Mouse (Mus musculus) adrenal gland, adult 8-10 months (tissue): ENCODE data around the gene H2al1i. TPM values are rescaled to one million over a fixed set of nuclear protein-coding genes. Genes with fewer than 3 reads are reported as not detected.
"Not testable (repeated sequence)": the region's sequence is repeated elsewhere in the genome, so short reads cannot be mapped to it uniquely, and the experiment has no call there.

Experiments
- DNase-seq: peaks from one replicate; pipeline ENCODE4 v3.0.0; 2022
- total RNA-seq, 4 experiments: library from RNA; stranded (reverse); gene quantifications; 2 replicates each; pipeline ENCODE4 v1.2.4; 2022

The H2al1i gene
- not detected for total RNA-seq

DNA sequence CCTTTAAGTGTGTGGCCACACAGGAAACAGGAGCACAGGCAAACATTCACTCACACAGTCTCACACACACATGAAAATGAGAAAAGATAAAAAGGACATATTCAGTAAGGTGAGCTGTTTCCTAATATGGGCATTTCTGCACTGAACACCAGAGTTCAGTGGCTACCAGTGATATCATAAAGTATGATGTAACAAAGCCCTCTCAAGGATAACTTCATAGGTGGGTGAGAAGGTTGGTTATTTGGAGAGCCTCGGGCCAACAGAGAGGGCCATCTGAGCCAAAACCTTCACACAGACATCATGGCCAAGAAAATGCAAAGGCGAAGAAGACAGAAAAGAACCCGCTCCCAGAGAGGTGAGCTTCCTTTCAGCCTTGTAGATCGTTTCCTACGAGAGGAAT lies at the start of gene H2al1i:
TSS of gene H2al1i (plus strand) at position 301 of the 400 bp plus-strand sequence.
- not testable (repeated sequence) for DNase-seq

DNA sequence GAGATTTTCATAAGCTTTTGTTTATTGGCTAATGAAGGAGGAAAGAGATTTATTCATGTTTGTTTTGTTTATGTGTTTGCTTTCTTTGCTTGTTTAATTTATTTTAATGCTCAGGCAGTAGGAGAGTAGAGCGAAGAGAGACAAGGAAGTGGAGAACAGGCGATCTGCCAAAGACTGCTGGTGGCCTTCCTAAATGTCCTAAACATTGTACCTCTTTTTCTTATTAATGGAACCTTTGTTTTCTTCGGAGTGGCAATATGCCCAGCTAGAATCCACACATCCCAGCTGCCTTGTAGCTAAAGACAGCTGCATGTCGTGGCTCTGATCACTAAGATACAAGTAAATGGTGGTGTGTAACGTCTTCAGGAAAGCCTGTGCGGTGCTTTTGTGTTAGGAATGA lies 47.4 kb upstream of the H2al1i start:
- no peak for DNase-seq

DNA sequence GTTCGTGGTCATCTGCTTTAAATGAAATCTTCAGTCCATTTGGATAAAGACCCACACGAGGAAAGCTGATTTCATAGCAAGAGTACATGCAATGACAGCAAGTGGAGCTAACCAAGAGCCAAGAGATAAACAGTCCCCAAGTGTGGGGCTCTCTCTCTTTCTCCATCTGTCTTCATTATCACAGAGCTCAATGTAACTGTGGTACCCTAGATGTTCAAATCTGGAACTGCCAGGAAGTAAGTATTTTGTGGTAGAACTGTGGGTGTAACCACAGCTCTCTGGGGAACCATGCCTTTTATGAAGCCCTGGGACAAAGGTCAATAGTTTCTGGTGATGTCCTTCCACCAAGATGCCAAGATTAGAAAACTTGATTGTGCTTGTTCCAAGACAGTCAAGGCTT lies 43.7 kb upstream of the H2al1i start:
- DNase-seq, result no peak

DNA sequence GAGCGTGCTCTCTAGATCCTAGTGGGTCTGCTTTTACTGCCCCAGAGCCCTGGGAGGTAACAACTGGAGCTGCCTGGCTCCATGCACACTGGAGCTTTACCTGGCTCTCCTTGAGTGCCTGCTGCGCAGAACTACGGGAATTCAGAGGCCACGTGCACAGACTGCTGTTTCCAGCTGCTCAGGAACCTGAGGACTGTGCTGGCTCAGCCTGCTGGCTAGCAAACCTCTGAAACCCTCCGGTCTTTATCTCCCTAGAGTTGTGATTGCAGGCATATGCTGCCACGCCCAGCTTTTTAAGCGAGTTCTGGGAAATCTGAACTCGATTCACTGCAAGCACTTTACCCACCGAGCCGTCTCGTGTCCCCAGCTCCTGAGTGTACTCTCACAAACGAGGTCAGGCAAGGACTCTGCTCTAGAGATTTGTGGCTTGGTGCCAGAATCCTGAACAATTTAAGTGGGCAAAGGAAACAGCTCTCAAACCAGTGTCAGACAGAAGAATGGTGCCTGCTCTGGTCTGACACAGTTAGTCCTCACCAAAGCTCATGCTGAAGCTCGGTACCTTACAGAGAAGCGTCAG lies 36.1 kb upstream of the H2al1i start:
- no peak for DNase-seq

DNA sequence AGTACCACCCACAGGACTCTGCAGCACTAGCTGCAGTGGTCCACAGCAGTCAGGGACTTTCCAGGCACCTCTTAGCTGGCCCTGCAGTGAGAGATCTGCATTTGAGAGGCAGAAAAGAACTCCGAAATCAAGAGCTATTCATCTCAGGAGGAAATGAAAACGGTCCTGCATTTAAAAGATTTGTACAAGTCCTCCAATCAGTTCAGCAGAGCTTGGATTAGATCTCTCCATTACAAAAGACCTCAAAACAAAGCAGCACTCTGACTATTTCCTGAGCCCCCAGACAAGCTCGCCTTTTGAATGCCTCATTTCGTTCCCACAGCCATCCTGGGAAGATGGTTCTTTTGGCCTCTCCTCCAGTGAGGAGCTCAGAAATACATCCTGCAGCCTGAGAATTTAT lies 35.2 kb upstream of the H2al1i start:
- no peak for DNase-seq

DNA sequence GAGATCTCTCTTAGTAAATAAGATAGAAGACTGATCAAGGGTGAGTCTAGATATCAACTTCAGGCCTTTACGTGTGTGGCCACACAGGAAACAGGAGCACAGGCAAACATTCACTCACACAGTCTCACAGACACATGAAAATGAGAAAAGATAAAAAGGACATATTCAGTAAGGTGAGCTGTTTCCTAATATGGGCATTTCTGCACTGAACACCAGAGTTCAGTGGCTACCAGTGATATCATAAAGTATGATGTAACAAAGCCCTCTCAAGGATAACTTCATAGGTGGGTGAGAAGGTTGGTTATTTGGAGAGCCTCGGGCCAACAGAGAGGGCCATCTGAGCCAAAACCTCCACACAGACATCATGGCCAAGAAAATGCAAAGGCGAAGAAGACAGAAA lies 25.5 kb upstream of the H2al1i start, which contains the start of gene H2al1a:
TSS of gene H2al1a (plus strand) at position 301 of the 400 bp plus-strand sequence.
- not testable (repeated sequence) for DNase-seq

DNA sequence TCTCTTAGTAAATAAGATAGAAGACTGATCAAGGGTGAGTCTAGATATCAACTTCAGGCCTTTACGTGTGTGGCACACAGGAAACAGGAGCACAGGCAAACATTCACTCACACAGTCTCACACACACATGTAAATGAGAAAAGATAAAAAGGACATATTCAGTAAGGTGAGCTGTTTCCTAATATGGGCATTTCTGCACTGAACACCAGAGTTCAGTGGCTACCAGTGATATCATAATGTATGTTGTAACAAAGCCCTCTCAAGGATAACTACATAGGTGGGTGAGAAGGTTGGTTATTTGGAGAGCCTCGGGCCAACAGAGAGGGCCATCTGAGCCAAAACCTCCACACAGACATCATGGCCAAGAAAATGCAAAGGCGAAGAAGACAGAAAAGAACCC lies 22.3 kb upstream of the H2al1i start, which contains the start of gene H2al1b:
TSS of gene H2al1b (plus strand) at position 301 of the 400 bp plus-strand sequence.
- DNase-seq, result not testable (repeated sequence)

DNA sequence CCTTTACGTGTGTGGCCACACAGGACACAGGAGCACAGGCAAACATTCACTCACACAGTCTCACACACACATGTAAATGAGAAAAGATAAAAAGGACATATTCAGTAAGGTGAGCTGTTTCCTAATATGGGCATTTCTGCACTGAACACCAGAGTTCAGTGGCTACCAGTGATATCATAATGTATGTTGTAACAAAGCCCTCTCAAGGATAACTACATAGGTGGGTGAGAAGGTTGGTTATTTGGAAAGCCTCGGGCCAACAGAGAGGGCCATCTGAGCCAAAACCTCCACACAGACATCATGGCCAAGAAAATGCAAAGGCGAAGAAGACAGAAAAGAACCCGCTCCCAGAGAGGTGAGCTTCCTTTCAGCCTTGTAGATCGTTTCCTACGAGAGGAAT lies 19.1 kb upstream of the H2al1i start, which contains the start of gene H2al1c:
TSS of gene H2al1c (plus strand) at position 301 of the 400 bp plus-strand sequence.
- not testable (repeated sequence) for DNase-seq

DNA sequence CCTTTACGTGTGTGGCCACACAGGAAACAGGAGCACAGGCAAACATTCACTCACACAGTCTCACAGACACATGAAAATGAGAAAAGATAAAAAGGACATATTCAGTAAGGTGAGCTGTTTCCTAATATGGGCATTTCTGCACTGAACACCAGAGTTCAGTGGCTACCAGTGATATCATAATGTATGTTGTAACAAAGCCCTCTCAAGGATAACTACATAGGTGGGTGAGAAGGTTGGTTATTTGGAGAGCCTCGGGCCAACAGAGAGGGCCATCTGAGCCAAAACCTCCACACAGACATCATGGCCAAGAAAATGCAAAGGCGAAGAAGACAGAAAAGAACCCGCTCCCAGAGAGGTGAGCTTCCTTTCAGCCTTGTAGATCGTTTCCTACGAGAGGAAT lies 15.9 kb upstream of the H2al1i start, which contains the start of gene H2al1d:
TSS of gene H2al1d (plus strand) at position 301 of the 400 bp plus-strand sequence.
- not testable (repeated sequence) for DNase-seq

DNA sequence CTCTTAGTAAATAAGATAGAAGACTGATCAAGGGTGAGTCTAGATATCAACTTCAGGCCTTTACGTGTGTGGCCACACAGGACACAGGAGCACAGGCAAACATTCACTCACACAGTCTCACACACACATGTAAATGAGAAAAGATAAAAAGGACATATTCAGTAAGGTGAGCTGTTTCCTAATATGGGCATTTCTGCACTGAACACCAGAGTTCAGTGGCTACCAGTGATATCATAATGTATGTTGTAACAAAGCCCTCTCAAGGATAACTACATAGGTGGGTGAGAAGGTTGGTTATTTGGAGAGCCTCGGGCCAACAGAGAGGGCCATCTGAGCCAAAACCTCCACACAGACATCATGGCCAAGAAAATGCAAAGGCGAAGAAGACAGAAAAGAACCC lies 12.8 kb upstream of the H2al1i start, which contains the start of gene H2al1e:
TSS of gene H2al1e (plus strand) at position 301 of the 400 bp plus-strand sequence.
- DNase-seq, result not testable (repeated sequence)

DNA sequence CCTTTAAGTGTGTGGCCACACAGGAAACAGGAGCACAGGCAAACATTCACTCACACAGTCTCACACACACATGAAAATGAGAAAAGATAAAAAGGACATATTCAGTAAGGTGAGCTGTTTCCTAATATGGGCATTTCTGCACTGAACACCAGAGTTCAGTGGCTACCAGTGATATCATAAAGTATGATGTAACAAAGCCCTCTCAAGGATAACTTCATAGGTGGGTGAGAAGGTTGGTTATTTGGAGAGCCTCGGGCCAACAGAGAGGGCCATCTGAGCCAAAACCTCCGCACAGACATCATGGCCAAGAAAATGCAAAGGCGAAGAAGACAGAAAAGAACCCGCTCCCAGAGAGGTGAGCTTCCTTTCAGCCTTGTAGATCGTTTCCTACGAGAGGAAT lies 9.6 kb upstream of the H2al1i start, which contains the start of gene H2al1f:
TSS of gene H2al1f (plus strand) at position 301 of the 400 bp plus-strand sequence.
- DNase-seq, result not testable (repeated sequence)

DNA sequence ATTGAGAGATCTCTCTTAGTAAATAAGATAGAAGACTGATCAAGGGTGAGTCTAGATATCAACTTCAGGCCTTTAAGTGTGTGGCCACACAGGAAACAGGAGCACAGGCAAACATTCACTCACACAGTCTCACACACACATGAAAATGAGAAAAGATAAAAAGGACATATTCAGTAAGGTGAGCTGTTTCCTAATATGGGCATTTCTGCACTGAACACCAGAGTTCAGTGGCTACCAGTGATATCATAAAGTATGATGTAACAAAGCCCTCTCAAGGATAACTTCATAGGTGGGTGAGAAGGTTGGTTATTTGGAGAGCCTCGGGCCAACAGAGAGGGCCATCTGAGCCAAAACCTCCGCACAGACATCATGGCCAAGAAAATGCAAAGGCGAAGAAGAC lies 6.5 kb upstream of the H2al1i start, which contains the start of gene H2al1g:
TSS of gene H2al1g (plus strand) at position 301 of the 400 bp plus-strand sequence.
- not testable (repeated sequence) for DNase-seq

DNA sequence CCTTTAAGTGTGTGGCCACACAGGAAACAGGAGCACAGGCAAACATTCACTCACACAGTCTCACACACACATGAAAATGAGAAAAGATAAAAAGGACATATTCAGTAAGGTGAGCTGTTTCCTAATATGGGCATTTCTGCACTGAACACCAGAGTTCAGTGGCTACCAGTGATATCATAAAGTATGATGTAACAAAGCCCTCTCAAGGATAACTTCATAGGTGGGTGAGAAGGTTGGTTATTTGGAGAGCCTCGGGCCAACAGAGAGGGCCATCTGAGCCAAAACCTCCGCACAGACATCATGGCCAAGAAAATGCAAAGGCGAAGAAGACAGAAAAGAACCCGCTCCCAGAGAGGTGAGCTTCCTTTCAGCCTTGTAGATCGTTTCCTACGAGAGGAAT lies 3.3 kb upstream of the H2al1i start, which contains the start of gene H2al1h:
TSS of gene H2al1h (plus strand) at position 301 of the 400 bp plus-strand sequence.
- not testable (repeated sequence) for DNase-seq

DNA sequence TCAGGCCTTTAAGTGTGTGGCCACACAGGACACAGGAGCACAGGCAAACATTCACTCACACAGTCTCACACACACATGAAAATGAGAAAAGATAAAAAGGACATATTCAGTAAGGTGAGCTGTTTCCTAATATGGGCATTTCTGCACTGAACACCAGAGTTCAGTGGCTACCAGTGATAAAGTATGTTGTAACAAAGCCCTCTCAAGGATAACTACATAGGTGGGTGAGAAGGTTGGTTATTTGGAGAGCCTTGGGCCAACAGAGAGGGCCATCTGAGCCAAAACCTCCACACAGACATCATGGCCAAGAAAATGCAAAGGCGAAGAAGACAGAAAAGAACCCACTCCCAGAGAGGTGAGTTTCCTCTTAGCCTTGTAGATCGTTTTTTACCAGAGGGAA lies 3.1 kb downstream of the H2al1i start, which contains the start of gene H2al1j:
TSS of gene H2al1j (plus strand) at position 301 of the 400 bp plus-strand sequence.
- DNase-seq, result not testable (repeated sequence)

DNA sequence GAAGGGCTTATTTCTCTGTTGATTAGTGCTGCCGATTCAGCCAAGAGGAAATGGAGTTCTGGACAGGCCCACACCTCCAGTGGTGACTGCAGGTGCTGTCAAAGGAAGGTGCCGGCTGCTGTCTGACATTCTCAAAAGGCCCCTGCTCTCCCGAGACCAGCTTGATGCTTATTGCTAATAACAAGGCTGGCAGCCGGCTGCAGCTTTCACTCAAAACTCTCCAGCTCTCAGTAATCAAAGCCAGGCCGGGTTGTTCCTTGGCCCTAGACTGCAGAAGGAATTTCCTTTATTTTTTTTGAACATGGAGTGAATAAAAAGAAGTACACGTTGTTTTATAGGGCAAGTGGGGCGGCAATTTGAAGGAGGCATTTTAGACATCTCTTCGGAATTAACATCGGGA lies 21.3 kb downstream of the H2al1i start:
- DNase-seq, result no peak

DNA sequence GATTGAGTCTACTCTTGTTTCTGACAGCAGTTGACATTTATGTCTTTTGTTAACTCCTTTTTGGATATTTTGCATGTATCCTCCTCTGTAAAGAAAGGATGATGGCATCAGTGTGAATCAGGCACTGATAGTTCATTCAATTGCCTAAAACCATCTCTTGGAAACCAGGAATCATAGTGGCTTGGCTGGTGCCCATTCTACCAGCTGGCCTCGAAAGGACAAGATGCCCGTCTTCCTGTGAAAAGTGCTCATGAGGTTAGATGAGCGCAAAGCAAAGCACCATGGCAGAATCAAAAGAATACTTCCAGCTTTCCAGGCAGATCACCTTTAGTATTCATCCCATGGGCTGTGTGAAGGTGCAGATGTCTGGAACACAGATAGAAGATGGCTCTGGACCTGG lies 22.3 kb downstream of the H2al1i start:
- no peak for DNase-seq

DNA sequence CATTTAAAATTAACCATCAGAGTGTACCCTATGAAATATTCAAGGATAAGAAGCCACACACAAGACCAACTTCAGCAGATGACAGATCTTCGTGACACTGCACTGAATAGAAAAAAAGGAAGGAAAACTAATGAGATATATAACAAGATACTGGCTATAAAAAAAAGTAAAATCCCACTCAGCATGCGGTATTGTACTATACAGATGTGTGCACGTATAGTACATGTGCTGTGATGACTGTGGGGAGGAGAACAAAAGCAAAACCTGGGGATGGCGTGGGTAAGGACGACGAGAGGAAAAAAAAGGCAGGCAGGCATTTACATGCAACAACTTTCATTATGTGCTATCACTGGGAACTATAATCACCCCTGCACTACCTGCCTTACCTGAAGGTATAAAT lies 36.4 kb downstream of the H2al1i start:
- no peak for DNase-seq

DNA sequence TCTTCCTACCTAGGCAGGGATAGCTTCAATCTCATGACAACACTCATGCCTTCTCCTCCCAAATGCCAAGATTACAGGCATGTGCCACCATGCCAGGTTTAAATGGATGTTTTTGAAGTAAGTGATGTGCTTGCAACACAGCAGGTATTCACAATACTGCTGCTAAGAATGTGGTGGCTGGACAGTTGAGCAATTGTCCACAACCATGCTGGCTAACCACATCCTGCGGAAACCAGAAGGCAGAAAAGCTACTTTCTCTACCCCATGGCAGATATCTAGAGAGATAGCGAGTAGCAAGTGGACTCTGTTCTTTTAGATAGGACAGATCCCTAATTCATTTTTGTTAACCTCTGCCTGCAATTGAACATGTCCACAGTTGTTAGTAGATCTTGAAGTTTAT lies 36.8 kb downstream of the H2al1i start:
- DNase-seq, result no peak

DNA sequence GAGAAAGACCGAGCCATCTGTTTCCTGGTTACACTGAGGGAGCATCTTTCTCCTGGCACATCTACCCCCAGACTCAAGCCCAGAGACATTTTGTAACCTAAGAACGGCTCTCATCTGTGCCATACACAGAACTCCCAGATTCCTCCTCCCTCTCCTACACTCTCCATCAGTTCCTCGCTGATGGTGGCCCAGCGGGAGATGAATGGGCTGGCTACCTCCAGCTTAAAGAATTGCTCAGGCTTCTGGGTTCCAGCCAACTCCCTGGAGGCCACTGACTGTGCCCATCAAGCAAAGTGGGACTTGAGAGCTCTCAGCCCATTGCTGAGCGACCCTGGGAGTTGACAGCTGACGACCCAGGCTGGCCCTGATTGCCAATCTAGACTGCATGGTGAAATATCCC lies 39.4 kb downstream of the H2al1i start:
- DNase-seq, result peak; percentile 30

DNA sequence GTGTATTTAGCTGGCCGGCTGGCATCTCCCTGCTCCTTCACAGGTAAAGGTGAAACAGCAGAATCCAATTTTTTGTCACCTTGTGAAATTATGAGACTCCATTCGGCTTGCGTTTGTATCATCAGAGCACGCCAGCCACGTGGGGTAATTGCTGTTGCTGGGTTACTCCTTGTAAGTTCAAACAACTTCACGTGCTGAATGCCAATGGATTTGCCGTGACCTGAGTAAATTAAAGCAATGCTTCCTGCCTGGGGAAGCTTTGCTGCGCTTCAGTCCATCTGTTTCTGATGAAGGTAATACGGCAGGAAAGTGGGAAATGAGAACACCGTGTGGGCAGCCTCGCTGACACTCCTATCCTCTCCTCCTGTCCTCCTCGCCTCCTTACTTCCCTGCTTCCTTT lies 40.7 kb downstream of the H2al1i start:
- DNase-seq, result no peak
